Mouse (Mus musculus) liver, embryonic 15.5 days (tissue): ENCODE measurements around the gene Ppp1r8. TPM values are rescaled to one million over a fixed set of nuclear protein-coding genes. Genes with fewer than 3 reads are reported as not detected.

ENCODE experiments used
- ATAC-seq: fragments of 200-750 bp; cut with Nextera tagmentation; 2 replicates; pipeline ENCODE4 v1.8.0; 2017; ENCODE audit warnings: moderate number of reproducible peaks, mild to moderate bottlenecking, moderate library complexity; ENCODE audit not compliant: insufficient read depth
- H3K27ac ChIP-seq: fragments of 300-500 bp; sonication (generic); replicated peaks from 2 replicates; pipeline ENCODE4 v1.5.1; 2015; ENCODE audit warnings: mild to moderate bottlenecking, inconsistent platforms
- H3K27me3 ChIP-seq: fragments of 300-500 bp; sonication (generic); 2 replicates; pipeline ENCODE4 v1.6.1; 2015; ENCODE audit warnings: mild to moderate bottlenecking, inconsistent platforms
- H3K36me3 ChIP-seq: fragments of 300-500 bp; sonication (generic); replicated peaks from 2 replicates; pipeline ENCODE4 v1.6.1; 2015; ENCODE audit warnings: moderate library complexity, mild to moderate bottlenecking, inconsistent platforms
- H3K4me1 ChIP-seq: fragments of 300-500 bp; sonication (generic); replicated peaks from 2 replicates; pipeline ENCODE4 v1.6.1; 2015; ENCODE audit warnings: inconsistent platforms
- H3K4me2 ChIP-seq: fragments of 300-500 bp; sonication (generic); 2 replicates; pipeline ENCODE4 v1.6.1; 2015; ENCODE audit warnings: moderate library complexity, mild to moderate bottlenecking, inconsistent platforms
- H3K4me3 ChIP-seq: fragments of 300-500 bp; sonication (generic); replicated peaks from 2 replicates; pipeline ENCODE4 v1.5.1; 2015; ENCODE audit warnings: mild to moderate bottlenecking, inconsistent platforms
- H3K9ac ChIP-seq: fragments of 300-500 bp; sonication (generic); 2 replicates; pipeline ENCODE4 v1.6.1; 2015; ENCODE audit warnings: moderate library complexity, mild to moderate bottlenecking, inconsistent platforms
- H3K9me3 ChIP-seq: fragments of 300-500 bp; sonication (generic); replicated peaks from 2 replicates; pipeline ENCODE4 v1.6.1; 2016; ENCODE audit warnings: inconsistent platforms
- WGBS: fragments of 180-500 bp; shearing (Covaris S2); methylation state at CpG from one replicate; pipeline ENCODE4 v1.1.7; 2015; ENCODE audit warnings: mixed read lengths; ENCODE audit not compliant: insufficient replicate concordance; 5-methylcytosine and 5-hydroxymethylcytosine counted together
- polyA plus RNA-seq: library from polyadenylated mRNA; unstranded; fragments of >200 nt; fragmentation: Nextera tagmentation; extraction: Ambion mirVana; gene quantifications from 2 replicates; pipeline ENCODE4 v1.2.1, GENCODE M21; 2015

The Ppp1r8 gene
- polyA plus RNA-seq, 1 experiment from 2014 or later, result 22.5 TPM

DNA sequence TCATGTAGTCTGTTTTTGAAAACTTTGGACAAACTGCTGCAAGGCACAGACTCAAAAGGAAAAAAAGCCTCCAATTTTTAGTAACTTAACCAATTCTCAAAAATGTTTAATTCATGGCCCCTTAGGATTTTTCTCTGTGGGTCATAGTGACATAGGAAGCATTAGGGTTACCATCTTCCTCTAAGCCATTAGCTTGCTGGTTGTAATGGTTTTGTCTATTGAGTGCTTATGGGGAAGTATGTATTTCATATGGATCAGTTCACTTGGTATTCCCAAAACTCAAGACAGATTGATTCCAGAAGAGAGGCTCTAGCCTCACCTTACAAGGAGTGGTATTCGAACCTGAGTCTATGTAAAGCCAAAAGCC is 719 bp upstream of the Ppp1r8 start:
- Histone ChIP-seq H3K27me3 (no peaks in the 10 kb centered on the region), H3K9ac (no peak overlapping the region), H3K4me1 (peaks cover 23% of the 10 kb centered on the region), H3K9me3 (no peaks in the 10 kb centered on the region), H3K27ac (peak overlapping the region; percentile 67; the same call in 1 of the 2 replicates), H3K36me3 (peaks cover 20% of the 10 kb centered on the region), H3K4me3 (peak overlapping the region; percentile 85), H3K4me2 (peak overlapping the region; percentile 82)
- no peak for ATAC-seq
- 60% methylated on average over 1 of the region's 1 CpGs for WGBS

DNA sequence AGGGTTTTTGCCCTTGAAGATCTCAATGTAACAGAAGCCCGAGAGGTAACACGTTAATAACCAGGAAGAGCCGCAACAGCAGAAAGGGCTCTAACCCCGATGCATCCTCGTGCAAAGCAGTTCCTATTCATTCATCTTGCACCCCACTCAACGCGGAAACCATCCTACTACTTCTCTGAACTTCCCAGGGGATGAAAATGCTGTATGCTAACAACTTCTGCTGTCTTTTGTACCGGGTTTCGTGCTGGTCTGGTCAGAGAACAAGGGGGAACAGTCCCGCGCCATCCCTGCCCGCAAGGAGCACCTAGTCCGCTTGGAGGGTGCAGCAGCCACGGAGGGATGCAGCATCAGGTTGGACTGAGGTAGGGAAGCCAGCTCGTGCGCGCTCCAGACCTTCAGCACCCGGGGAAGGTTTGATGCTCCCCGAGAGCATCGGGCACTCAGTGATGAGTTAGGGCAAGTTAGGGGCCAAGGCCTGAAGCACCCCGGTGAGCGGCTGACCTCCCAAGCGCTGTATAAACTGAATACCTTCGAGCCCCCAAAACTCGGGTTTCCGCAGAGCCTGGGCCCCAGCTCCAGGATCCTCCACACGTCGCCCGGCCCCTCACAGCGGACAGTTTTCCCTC is 575 bp downstream of the Ppp1r8 start:
- peak overlapping the region; percentile 85 for H3K4me3 ChIP-seq
- H3K4me1 ChIP-seq, result peaks cover 23% of the 10 kb centered on the region
- ATAC-seq, result peak; percentile 37; the same call in 1 of the 2 replicates
- no peaks in the 10 kb centered on the region for H3K9me3 ChIP-seq
- H3K4me2 ChIP-seq, result peak overlapping the region; percentile 82
- peaks cover 33% of the 10 kb centered on the region for H3K36me3 ChIP-seq
- peak overlapping the region; percentile 67 for H3K27ac ChIP-seq
- WGBS, result under 1% methylated on average over 30 of the region's 30 CpGs
- H3K27me3 ChIP-seq, result no peaks in the 10 kb centered on the region
- H3K9ac ChIP-seq, result peak overlapping the region; percentile 81

DNA sequence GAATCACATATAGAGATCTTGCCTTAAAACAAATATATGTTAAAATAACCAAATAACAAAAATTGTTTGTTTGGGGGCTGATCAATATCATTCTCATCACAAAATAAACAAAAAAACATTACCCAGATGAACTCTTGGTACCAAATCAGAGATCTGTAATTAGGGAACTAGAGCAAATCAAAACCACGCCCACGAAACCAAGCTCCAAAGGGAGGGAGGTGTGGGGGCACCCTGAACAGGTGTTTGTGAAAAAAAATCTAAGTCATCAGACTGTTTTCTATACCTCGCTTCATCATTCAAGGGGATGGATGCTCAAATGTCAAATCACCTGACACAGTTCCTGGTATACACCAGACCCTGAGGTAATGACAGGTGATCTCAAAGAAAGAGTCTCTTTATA is 1.5 kb downstream of the Ppp1r8 start:
- no peaks in the 10 kb centered on the region for H3K9me3 ChIP-seq
- peak overlapping the region; percentile 81 for H3K9ac ChIP-seq
- H3K4me3 ChIP-seq, result peak overlapping the region; percentile 85
- no peaks in the 10 kb centered on the region for H3K27me3 ChIP-seq
- peak overlapping the region; percentile 82 for H3K4me2 ChIP-seq
- H3K27ac ChIP-seq, result no peak overlapping the region
- peaks cover 23% of the 10 kb centered on the region for H3K4me1 ChIP-seq
- no peak for ATAC-seq
- H3K36me3 ChIP-seq, result peaks cover 42% of the 10 kb centered on the region
- 59% methylated on average over 3 of the region's 3 CpGs for WGBS

DNA sequence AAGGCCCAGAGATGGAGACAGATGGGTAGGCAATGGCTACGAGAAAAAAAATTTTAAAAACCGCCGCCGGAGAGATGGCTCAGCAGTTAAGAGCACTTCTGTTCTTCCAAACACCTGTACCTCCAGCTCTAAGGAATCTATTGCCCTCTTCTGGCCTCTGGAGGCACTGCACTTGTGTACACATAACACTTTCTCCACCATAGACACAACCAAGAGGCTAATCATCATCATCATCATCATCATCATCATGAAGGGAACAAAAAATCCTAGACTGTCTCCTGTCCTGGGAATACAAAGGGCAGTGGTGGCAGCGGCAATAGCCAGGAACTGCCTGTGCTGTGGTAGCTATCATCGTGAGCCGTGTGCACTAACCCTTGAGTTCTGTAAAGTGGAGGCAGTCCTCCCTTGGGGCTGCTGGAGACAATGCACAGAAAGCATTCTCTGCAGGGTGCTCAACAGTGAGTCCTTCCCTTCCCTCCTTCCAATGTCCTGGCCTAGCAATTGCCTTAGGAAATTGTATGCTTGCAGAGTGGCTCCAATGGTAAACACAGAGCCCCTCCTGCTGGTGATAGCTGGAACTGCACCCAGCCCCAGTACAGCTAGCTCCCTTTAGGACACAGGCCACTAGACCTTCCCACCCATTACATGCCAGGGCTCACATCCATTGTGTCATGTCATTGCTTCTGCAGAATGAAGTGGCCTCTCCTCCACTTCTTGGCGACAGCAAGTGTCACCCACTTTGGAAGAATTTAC is 19.2 kb downstream of the Ppp1r8 start:
- H3K27ac ChIP-seq, result no peak overlapping the region
- peaks cover 35% of the 10 kb centered on the region for H3K36me3 ChIP-seq
- H3K4me2 ChIP-seq, result no peak overlapping the region
- WGBS, result 48% methylated on average over 8 of the region's 8 CpGs
- no peak overlapping the region for H3K4me3 ChIP-seq
- peak; percentile 54 for ATAC-seq
- H3K9ac ChIP-seq, result no peak overlapping the region
- H3K4me1 ChIP-seq, result peaks cover 3% of the 10 kb centered on the region; the same call in 1 of the 2 replicates
- H3K9me3 ChIP-seq, result no peaks in the 10 kb centered on the region
- H3K27me3 ChIP-seq, result no peaks in the 10 kb centered on the region

DNA sequence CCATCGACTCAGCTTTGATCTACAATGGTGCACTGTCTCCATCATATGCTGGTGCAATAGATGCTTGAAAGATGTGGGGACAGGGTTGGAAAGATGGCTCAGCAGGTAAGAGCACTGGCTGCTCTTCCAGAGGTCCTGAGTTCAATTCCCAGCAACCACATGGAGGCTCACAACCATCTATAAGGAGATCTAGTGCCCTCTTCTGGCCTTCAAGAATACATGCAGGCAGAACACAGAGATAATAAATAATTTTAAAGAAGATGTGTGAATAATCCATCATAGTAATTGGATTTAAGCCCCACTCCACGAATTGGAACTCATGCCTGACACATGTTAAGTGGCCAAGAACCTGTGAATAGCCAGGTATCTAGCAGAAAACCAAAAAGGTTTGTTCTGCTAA is 24.5 kb downstream of the Ppp1r8 start:
- H3K4me2 ChIP-seq, result no peak overlapping the region
- H3K9ac ChIP-seq, result no peak overlapping the region
- no peaks in the 10 kb centered on the region for H3K36me3 ChIP-seq
- H3K27ac ChIP-seq, result no peak overlapping the region
- no peak for ATAC-seq
- no peaks in the 10 kb centered on the region for H3K27me3 ChIP-seq
- H3K4me3 ChIP-seq, result no peak overlapping the region
- WGBS, result 37% methylated on average over 2 of the region's 2 CpGs
- no peaks in the 10 kb centered on the region for H3K4me1 ChIP-seq
- H3K9me3 ChIP-seq, result no peaks in the 10 kb centered on the region

DNA sequence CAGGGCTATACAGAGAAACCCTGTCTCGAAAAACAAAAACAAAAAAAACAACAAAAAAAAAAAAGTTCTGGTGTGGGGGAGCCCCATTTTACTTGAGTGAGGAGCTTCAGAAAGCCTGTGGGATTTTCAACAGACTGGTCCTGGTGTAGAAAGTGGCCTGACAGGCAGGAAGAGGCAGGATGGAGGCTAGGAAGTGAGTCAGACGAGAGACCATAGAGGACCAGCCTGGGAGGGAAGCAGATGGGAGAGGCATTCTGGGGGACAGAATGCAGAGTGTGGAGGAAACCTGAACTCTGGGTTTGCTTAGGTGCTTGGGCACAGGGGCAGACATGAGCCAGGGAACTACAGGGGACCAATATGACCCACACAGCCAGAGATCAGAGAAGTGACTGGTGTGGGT is 26.1 kb downstream of the Ppp1r8 start:
- Histone ChIP-seq H3K4me1 (no peaks in the 10 kb centered on the region), H3K9ac (no peak overlapping the region), H3K27ac (no peak overlapping the region), H3K4me3 (no peak overlapping the region), H3K36me3 (no peaks in the 10 kb centered on the region), H3K27me3 (no peaks in the 10 kb centered on the region), H3K4me2 (no peak overlapping the region), H3K9me3 (no peaks in the 10 kb centered on the region)
- ATAC-seq, result no peak
- 53% methylated on average over 2 of the region's 2 CpGs for WGBS

DNA sequence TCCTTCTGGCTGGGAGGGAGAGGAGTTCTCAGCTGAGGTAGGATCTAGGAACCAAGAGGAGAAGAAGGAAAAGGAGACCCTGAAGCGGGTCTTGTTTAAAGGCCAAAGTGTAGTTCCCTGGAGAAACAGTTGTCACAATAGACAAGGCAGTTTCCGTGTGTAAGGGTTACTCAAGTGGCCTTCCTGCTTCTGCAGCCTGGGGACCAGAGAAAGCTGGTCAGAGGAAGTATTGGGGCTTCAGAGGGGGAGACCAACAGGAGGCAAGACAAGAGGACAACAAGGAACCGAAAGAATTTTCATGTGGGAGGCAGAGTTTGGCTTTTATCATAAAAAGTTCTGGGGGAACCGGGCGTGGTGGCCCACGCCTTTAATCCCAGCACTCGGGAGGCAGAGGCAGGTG is 26.6 kb downstream of the Ppp1r8 start:
- no peak overlapping the region for H3K4me2 ChIP-seq
- no peaks in the 10 kb centered on the region for H3K9me3 ChIP-seq
- no peaks in the 10 kb centered on the region for H3K4me1 ChIP-seq
- H3K9ac ChIP-seq, result no peak overlapping the region
- WGBS, result 39% methylated on average over 7 of the region's 7 CpGs
- peak overlapping the region; percentile 69 for H3K27ac ChIP-seq
- ATAC-seq, result no peak
- no peak overlapping the region for H3K4me3 ChIP-seq
- H3K36me3 ChIP-seq, result no peaks in the 10 kb centered on the region
- H3K27me3 ChIP-seq, result no peaks in the 10 kb centered on the region

DNA sequence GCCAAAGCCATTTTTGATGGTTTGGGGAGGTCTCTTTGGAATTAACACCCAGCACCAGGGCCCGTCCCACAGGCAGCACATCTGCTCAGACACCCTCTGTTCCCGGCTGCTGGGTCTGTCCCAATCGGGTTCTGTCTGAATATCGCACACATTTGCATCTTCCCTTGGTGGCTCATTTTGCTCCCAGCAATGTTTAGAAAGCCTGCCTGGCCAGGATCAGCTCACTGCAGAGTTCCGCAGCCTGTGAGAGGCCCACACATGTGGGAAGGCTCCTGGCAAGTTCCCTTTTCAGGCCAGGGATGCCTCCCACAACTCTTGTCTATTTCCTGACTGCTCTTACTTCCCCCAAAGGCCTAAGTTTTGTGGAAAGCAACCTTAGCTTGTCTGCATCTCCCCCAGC is 33.3 kb downstream of the Ppp1r8 start:
- Histone ChIP-seq H3K36me3 (no peaks in the 10 kb centered on the region), H3K4me2 (peak overlapping the region; percentile 1; the same call in 1 of the 2 replicates), H3K4me1 (peaks cover 10% of the 10 kb centered on the region; the same call in 1 of the 2 replicates), H3K4me3 (no peak overlapping the region), H3K9ac (no peak overlapping the region), H3K27ac (no peak overlapping the region), H3K27me3 (no peaks in the 10 kb centered on the region), H3K9me3 (0 out of 2 replicates have a peak, but pooled peaks cover 3% of the 10 kb centered on the region)
- ATAC-seq, result no peak
- 40% methylated on average over 5 of the region's 5 CpGs for WGBS

DNA sequence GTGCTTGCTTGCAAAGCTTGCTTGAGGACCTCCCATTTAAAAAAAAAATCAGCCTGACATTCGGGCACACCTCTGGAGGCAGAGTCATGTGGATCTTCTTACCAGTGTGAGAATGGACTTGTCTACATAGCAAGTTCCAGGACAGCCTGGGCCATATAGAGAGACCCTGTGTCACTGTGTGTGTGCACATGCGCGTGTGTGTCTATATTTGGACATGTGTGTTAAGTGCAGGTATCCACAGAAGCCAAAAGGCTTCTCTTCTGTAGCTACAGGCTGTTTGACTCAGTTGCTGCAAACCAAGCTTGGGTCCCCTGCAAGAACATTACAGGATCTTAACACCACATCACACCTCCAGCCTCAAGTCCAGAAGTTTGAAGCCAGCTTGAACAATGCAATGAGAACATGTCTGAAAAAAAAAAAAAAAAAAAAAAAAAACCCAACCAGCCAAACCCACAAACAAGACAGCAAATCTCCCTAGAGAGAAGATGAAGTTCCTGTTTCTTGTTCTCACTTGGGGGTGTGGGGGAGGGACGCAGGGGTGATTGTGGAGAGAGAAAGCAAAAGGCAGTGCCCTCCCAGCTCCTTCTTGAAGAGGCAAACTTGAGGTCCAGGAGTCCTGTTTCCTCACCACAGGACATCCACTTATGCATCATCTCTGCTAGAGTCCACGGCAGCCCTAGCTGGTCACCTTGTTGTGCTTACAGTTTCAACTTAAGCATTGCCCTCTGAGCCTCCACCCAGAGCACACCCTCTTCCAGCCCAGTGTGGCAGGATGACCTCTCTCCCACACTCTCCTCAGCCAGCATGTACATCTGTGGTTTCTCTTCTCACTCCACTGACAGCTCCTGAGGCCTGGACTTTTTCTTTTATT is 35.0 kb downstream of the Ppp1r8 start:
- no peak overlapping the region for H3K4me2 ChIP-seq
- H3K4me1 ChIP-seq, result peaks cover 13% of the 10 kb centered on the region; the same call in 1 of the 2 replicates
- no peak overlapping the region for H3K4me3 ChIP-seq
- ATAC-seq, result no peak
- WGBS, result 25% methylated on average over 5 of the region's 5 CpGs
- H3K9ac ChIP-seq, result no peak overlapping the region
- H3K27ac ChIP-seq, result peak overlapping the region; percentile 67; the same call in 1 of the 2 replicates
- H3K9me3 ChIP-seq, result 0 out of 2 replicates have a peak, but pooled peaks cover 3% of the 10 kb centered on the region
- no peaks in the 10 kb centered on the region for H3K36me3 ChIP-seq
- no peaks in the 10 kb centered on the region for H3K27me3 ChIP-seq

DNA sequence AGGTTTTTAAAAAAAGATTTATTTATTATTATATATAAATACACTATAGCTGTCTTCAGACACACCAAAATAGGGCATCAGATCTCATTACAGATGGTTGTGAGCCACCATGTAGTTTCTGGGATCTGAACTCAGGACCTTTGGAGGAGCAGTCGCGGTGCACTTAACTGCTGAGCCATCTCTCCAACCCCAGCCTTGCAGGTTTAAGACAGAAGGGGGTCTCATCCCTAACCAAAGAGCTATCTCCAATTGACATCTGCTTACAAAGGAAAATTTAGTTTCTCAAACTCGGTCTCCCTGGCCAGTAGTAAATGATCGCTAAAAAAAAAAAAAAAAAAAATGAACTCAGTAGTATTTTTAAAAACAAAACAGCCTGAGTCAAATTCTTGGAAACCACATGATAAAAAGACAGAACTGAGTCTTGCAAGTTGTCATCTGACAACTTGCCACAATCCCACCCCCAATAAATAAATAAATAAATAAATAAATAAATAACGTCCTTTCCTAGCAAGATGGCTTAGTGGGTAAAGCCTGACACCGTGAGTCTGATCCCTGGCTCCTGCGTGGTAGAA is 36.3 kb downstream of the Ppp1r8 start:
- WGBS, result 64% methylated on average over 7 of the region's 7 CpGs
- ATAC-seq, result no peak
- Histone ChIP-seq H3K9ac (no peak overlapping the region), H3K27me3 (no peaks in the 10 kb centered on the region), H3K4me2 (no peak overlapping the region), H3K27ac (no peak overlapping the region), H3K36me3 (no peaks in the 10 kb centered on the region), H3K4me3 (no peak overlapping the region), H3K9me3 (0 out of 2 replicates have a peak, but pooled peaks cover 3% of the 10 kb centered on the region), H3K4me1 (peaks cover 24% of the 10 kb centered on the region)
